Mouse (Mus musculus): Measurements from ENCODE around the gene Got1.

The Got1 gene

GRCm38 (mm10) chr19:43495846-43496245, 28.6 kb downstream of the Got1 start:
- in situ Hi-C loops (cut with MboI; ENCODE audit: unreplicated experiment in 2 of 2) = loop anchor here (5.0 to 10.0 kb wide), 3 partner anchors 129 to 161 kb away; no protein-coding TSS in a partner anchor

- in situ Hi-C loops (cut with MboI; ENCODE audit: unreplicated experiment in 2 of 2) = loop anchor here (5.0 to 10.0 kb wide), 3 partner anchors 130 to 162 kb away; no protein-coding TSS in a partner anchor
Measured at GRCm38 (mm10) chr19:43494914-43495313, 29.5 kb downstream of the Got1 start.

- in situ Hi-C loops (cut with MboI; ENCODE audit: unreplicated experiment in 2 of 2) = loop anchor here in 1 of 2 experiments (10.0 kb wide), 1 partner anchor 131 kb away; no protein-coding TSS in a partner anchor
Measured at GRCm38 (mm10) chr19:43493878-43494277, 30.5 kb downstream of the Got1 start.

- in situ Hi-C loops (cut with MboI; ENCODE audit: unreplicated experiment in 2 of 2) = loop anchor here in 1 of 2 experiments (10.0 kb wide), 1 partner anchor 131 kb away; no protein-coding TSS in a partner anchor
Measured at GRCm38 (mm10) chr19:43493316-43493715, 31.1 kb downstream of the Got1 start.

- in situ Hi-C loops (cut with MboI; ENCODE audit: unreplicated experiment in 2 of 2) = loop anchor here (5.0 to 10.0 kb wide), 2 partner anchors 690 to 693 kb away; no protein-coding TSS in a partner anchor
Measured at GRCm38 (mm10) chr19:43487429-43487828, 37.0 kb downstream of the Got1 start.

- in situ Hi-C loops (cut with MboI; ENCODE audit: unreplicated experiment in 2 of 2) = loop anchor here in 1 of 2 experiments (10.0 kb wide), 1 partner anchor 686 kb away; no protein-coding TSS in a partner anchor
Measured at GRCm38 (mm10) chr19:43480512-43480911, 43.9 kb downstream of the Got1 start.

- in situ Hi-C loops (cut with MboI; ENCODE audit: unreplicated experiment in 2 of 2) = no loop called here
Measured at GRCm38 (mm10) chr19:43479431-43479830, 45.0 kb downstream of the Got1 start.

- in situ Hi-C loops (cut with MboI; ENCODE audit: unreplicated experiment in 2 of 2) = no loop called here
Measured at GRCm38 (mm10) chr19:43478891-43479290, 45.5 kb downstream of the Got1 start.

- in situ Hi-C loops (cut with MboI; ENCODE audit: unreplicated experiment in 2 of 2) = no loop called here
Measured at GRCm38 (mm10) chr19:43477436-43477835, 47.0 kb downstream of the Got1 start.

GRCm38 (mm10) chr19:43476063-43476462, 48.3 kb downstream of the Got1 start:
- in situ Hi-C loops (cut with MboI; ENCODE audit: unreplicated experiment in 2 of 2) = no loop called here

GRCm38 (mm10) chr19:43475642-43476041, 48.8 kb downstream of the Got1 start:
- in situ Hi-C loops (cut with MboI; ENCODE audit: unreplicated experiment in 2 of 2) = no loop called here

GRCm38 (mm10) chr19:43472781-43473180, 51.6 kb downstream of the Got1 start:
- in situ Hi-C loops (cut with MboI; ENCODE audit: unreplicated experiment in 2 of 2) = no loop called here

GRCm38 (mm10) chr19:43472331-43472730, 52.1 kb downstream of the Got1 start:
- in situ Hi-C loops (cut with MboI; ENCODE audit: unreplicated experiment in 2 of 2) = no loop called here

GRCm38 (mm10) chr19:43469333-43469732, 55.1 kb downstream of the Got1 start:
- in situ Hi-C loops (cut with MboI; ENCODE audit: unreplicated experiment in 2 of 2) = no loop called here

GRCm38 (mm10) chr19:43467927-43468685, 56.3 kb downstream of the Got1 start:
- in situ Hi-C loops (cut with MboI; ENCODE audit: unreplicated experiment in 2 of 2) = no loop called here

GRCm38 (mm10) chr19:43465601-43466255, 58.7 kb downstream of the Got1 start:
- in situ Hi-C loops (cut with MboI; ENCODE audit: unreplicated experiment in 2 of 2) = no loop called here

GRCm38 (mm10) chr19:43465076-43465475, 59.3 kb downstream of the Got1 start:
- in situ Hi-C loops (cut with MboI; ENCODE audit: unreplicated experiment in 2 of 2) = no loop called here

- in situ Hi-C loops (cut with MboI; ENCODE audit: unreplicated experiment in 2 of 2) = no loop called here
Measured at GRCm38 (mm10) chr19:43464294-43464687, 60.1 kb downstream of the Got1 start.

- in situ Hi-C loops (cut with MboI; ENCODE audit: unreplicated experiment in 2 of 2) = no loop called here
Measured at GRCm38 (mm10) chr19:43463546-43464293, 60.7 kb downstream of the Got1 start.

GRCm38 (mm10) chr19:43462141-43462540, 62.3 kb downstream of the Got1 start:
- in situ Hi-C loops (cut with MboI; ENCODE audit: unreplicated experiment in 2 of 2) = no loop called here

GRCm38 (mm10) chr19:43460481-43460880, 63.9 kb downstream of the Got1 start:
- in situ Hi-C loops (cut with MboI; ENCODE audit: unreplicated experiment in 2 of 2) = no loop called here
